Mouse (Mus musculus) stomach, embryonic 14.5 days (tissue): ENCODE measurements around the gene Ntsr1. TPM values are rescaled to one million over a fixed set of nuclear protein-coding genes. Genes with fewer than 3 reads are reported as not detected.

Source experiments
- ATAC-seq: fragments of 200-750 bp; cut with Nextera tagmentation; 2 replicates; pipeline ENCODE4 v1.8.0; 2017; ENCODE audit warnings: low read depth, moderate TSS enrichment; ENCODE audit not compliant: insufficient number of reproducible peaks, insufficient read depth, low FRiP score
- H3K27ac ChIP-seq: fragments of 300-500 bp; sonication (generic); 2 replicates; pipeline ENCODE4 v1.5.1; 2014; ENCODE audit warnings: mild to moderate bottlenecking, low read length, moderate library complexity, mixed read lengths
- H3K27me3 ChIP-seq: fragments of 300-500 bp; sonication (generic); 2 replicates; pipeline ENCODE4 v1.6.1; 2014; ENCODE audit warnings: low read length, control low read depth, mixed read lengths; ENCODE audit not compliant: control insufficient read depth, insufficient read depth
- H3K36me3 ChIP-seq: fragments of 300-500 bp; sonication (generic); 2 replicates; pipeline ENCODE4 v1.6.1; 2014; ENCODE audit warnings: mild to moderate bottlenecking, control low read depth, low read length, moderate library complexity, mixed read lengths; ENCODE audit not compliant: control insufficient read depth, insufficient read depth
- H3K4me1 ChIP-seq: fragments of 300-500 bp; sonication (generic); 2 replicates; pipeline ENCODE4 v1.6.1; 2014; ENCODE audit warnings: low read length, control low read depth, mixed read lengths; ENCODE audit not compliant: control insufficient read depth, insufficient read depth
- H3K4me2 ChIP-seq: fragments of 300-500 bp; sonication (generic); replicated peaks from 2 replicates; pipeline ENCODE4 v1.6.1; 2014; ENCODE audit warnings: low read depth, low read length, control low read depth
- H3K4me3 ChIP-seq: fragments of 300-500 bp; sonication (generic); 2 replicates; pipeline ENCODE4 v1.5.1; 2014; ENCODE audit warnings: low read depth, low read length, control low read depth
- H3K9ac ChIP-seq: fragments of 300-500 bp; sonication (generic); replicated peaks from 2 replicates; pipeline ENCODE4 v1.6.1; 2014; ENCODE audit warnings: low read depth, mild to moderate bottlenecking, control low read depth, low read length, moderate library complexity, mixed read lengths
- H3K9me3 ChIP-seq: fragments of 300-500 bp; sonication (generic); 2 replicates; pipeline ENCODE4 v1.6.1; 2016; ENCODE audit warnings: low read depth, low read length, control low read depth; ENCODE audit not compliant: control insufficient read depth
- WGBS: fragments of 180-500 bp; shearing (Covaris S2); extraction: QIAGEN DNeasy Blood & Tissue Kit; methylation state at CpG from one replicate; pipeline ENCODE4 v1.1.7; 2014; 5-methylcytosine and 5-hydroxymethylcytosine counted together
- polyA plus RNA-seq: library from polyadenylated mRNA; unstranded; fragments of >200 nt; fragmentation: Nextera tagmentation; extraction: Ambion mirVana; gene quantifications from 2 replicates; pipeline ENCODE4 v1.2.1, GENCODE M21; 2014

Gene Ntsr1
- polyA plus RNA-seq, 1 experiment from 2014 or later: 2.0 TPM

- Histone ChIP-seq H3K4me3 (no peak overlapping the region), H3K4me1 (peaks cover 10% of the 10 kb centered on the region), H3K9me3 (no peaks in the 10 kb centered on the region), H3K4me2 (no peak overlapping the region), H3K36me3 (no peaks in the 10 kb centered on the region), H3K27ac (no peak overlapping the region), H3K9ac (no peak overlapping the region), H3K27me3 (no peaks in the 10 kb centered on the region)
- WGBS: 5% methylated on average over 3 of the region's 3 CpGs
- no peak for ATAC-seq
Measured at GRCm38 (mm10) chr2:180578686-180579085, 78.9 kb downstream of the Ntsr1 start.

GRCm38 (mm10) chr2:180581002-180581401 lies 81.2 kb downstream of the Ntsr1 start, which contains the start of gene Mrgbp:
TSS of gene Mrgbp (plus strand) at chr2:180581304.
- Histone ChIP-seq H3K4me1 (peaks cover 15% of the 10 kb centered on the region), H3K9ac (no peak within 1 kb of the TSS), H3K36me3 (peaks cover 11% of the 10 kb centered on the region; the same call in 1 of the 2 replicates), H3K9me3 (no peaks in the 10 kb centered on the region), H3K4me2 (no peak within 1 kb of the TSS), H3K27ac (no peak within 1 kb of the TSS), H3K4me3 (no peak within 1 kb of the TSS), H3K27me3 (no peaks in the 10 kb centered on the region)
- no peak for ATAC-seq
- 50% methylated on average over 3 of the region's 3 CpGs for WGBS

- Histone ChIP-seq H3K27ac (peak overlapping the region; percentile 48; the same call in 1 of the 2 replicates), H3K9ac (peak overlapping the region; percentile 90), H3K36me3 (peaks cover 17% of the 10 kb centered on the region; the same call in 1 of the 2 replicates), H3K4me2 (peak overlapping the region; percentile 90), H3K4me3 (peak overlapping the region; percentile 86), H3K27me3 (no peaks in the 10 kb centered on the region), H3K4me1 (peaks cover 15% of the 10 kb centered on the region), H3K9me3 (no peaks in the 10 kb centered on the region)
- under 1% methylated on average over 52 of the region's 57 CpGs for WGBS
- peak; percentile 85 for ATAC-seq
Measured at GRCm38 (mm10) chr2:180582481-180583153, 82.8 kb downstream of the Ntsr1 start.

GRCm38 (mm10) chr2:180583154-180583507 lies 83.4 kb downstream of the Ntsr1 start:
- Histone ChIP-seq H3K27me3 (no peaks in the 10 kb centered on the region), H3K4me2 (peak overlapping the region; percentile 90), H3K4me3 (peak overlapping the region; percentile 86), H3K9ac (peak overlapping the region; percentile 90), H3K36me3 (peaks cover 17% of the 10 kb centered on the region; the same call in 1 of the 2 replicates), H3K4me1 (peaks cover 15% of the 10 kb centered on the region), H3K27ac (no peak overlapping the region), H3K9me3 (no peaks in the 10 kb centered on the region)
- WGBS: 22% methylated on average over 7 of the region's 7 CpGs
- no peak for ATAC-seq

- H3K27me3 ChIP-seq: no peaks in the 10 kb centered on the region
- WGBS: 51% methylated on average over 6 of the region's 6 CpGs
- H3K36me3 ChIP-seq: peaks cover 42% of the 10 kb centered on the region
- H3K9me3 ChIP-seq: no peaks in the 10 kb centered on the region
- peak; percentile 1; the same call in 1 of the 2 replicates for ATAC-seq
- H3K4me2 ChIP-seq: peak overlapping the region; percentile 85
- peak overlapping the region; percentile 88; the same call in 1 of the 2 replicates for H3K27ac ChIP-seq
- H3K4me3 ChIP-seq: peak overlapping the region; percentile 85
- peak overlapping the region; percentile 82; the same call in 1 of the 2 replicates for H3K9ac ChIP-seq
- peaks cover 12% of the 10 kb centered on the region for H3K4me1 ChIP-seq
Measured at GRCm38 (mm10) chr2:180588736-180589122, 89.0 kb downstream of the Ntsr1 start.

GRCm38 (mm10) chr2:180589123-180589831 lies 89.5 kb downstream of the Ntsr1 start, which contains the start of gene Ogfr:
TSS of gene Ogfr (plus strand) at chr2:180589245.
- peaks cover 48% of the 10 kb centered on the region for H3K36me3 ChIP-seq
- H3K27ac ChIP-seq: peak within 1 kb of the TSS; percentile 88
- under 1% methylated on average over 64 of the region's 67 CpGs for WGBS
- H3K4me1 ChIP-seq: peaks cover 7% of the 10 kb centered on the region; the same call in 1 of the 2 replicates
- H3K9ac ChIP-seq: peak within 1 kb of the TSS; percentile 82
- peak; percentile 92 for ATAC-seq
- H3K4me3 ChIP-seq: peak within 1 kb of the TSS; percentile 85
- peak within 1 kb of the TSS; percentile 85 for H3K4me2 ChIP-seq
- H3K9me3 ChIP-seq: no peaks in the 10 kb centered on the region
- H3K27me3 ChIP-seq: no peaks in the 10 kb centered on the region

Other genes starting within 250 kb of the Ntsr1 start
- 734 and 745 TPM in 2 replicates for gene Rps21, start 242.6 kb upstream of the Ntsr1 start, polyA plus RNA-seq
- gene Cables2, start 226.5 kb upstream of the Ntsr1 start, polyA plus RNA-seq: 15.5 and 20.4 TPM in 2 replicates
- gene Rbbp8nl, start 210.1 kb upstream of the Ntsr1 start, polyA plus RNA-seq: 3.1 TPM in 2 replicates
- gene Gata5, start 165.3 kb upstream of the Ntsr1 start, polyA plus RNA-seq: 4.9 and 5.4 TPM in 2 replicates
- 3.1 and 3.4 TPM in 2 replicates for gene Slco4a1, start 43.7 kb upstream of the Ntsr1 start, polyA plus RNA-seq
- gene Mrgbp, start 81.3 kb downstream of the Ntsr1 start, polyA plus RNA-seq: 28.9 and 31.1 TPM in 2 replicates
- 61.3 and 61.4 TPM in 2 replicates for gene Ogfr, start 89.3 kb downstream of the Ntsr1 start, polyA plus RNA-seq
- gene Col9a3, start 97.8 kb downstream of the Ntsr1 start, polyA plus RNA-seq: 6.9 and 9.8 TPM in 2 replicates
- 0.13 and 0.14 TPM in 2 replicates for gene Tcfl5, start 142.7 kb downstream of the Ntsr1 start, polyA plus RNA-seq
- 39.4 and 41.2 TPM in 2 replicates for gene Dido1, start 210.0 kb downstream of the Ntsr1 start, polyA plus RNA-seq
- 53.4 and 57.1 TPM in 2 replicates for gene Gid8, start 210.1 kb downstream of the Ntsr1 start, polyA plus RNA-seq
- gene Slc17a9, start 225.3 kb downstream of the Ntsr1 start, polyA plus RNA-seq: 1.7 and 1.9 TPM in 2 replicates